8 mouse cellular contexts compared by ENCODE assay signal in genomic region chr19:4305491-4306189, GRCm38 (mm10). TPM values are rescaled to one million over a fixed set of nuclear protein-coding genes. Genes with fewer than 3 reads are reported as not detected.
DNase-seq lines count a peak whose midpoint lies in the region; ATAC-seq and TF ChIP-seq lines count a peak whose summit lies in the region.

No protein-coding gene starts in this region.

- H3K9me3 ChIP-seq in forebrain, embryonic 14.5 days (replicated peaks; ENCODE audit: control insufficient read depth, low read length) = no peaks in the 10 kb centered on the region
- H3K9me3 ChIP-seq in hindbrain, postnatal 0 days (ENCODE audit: low read length) = no peaks in the 10 kb centered on the region
- H3K9me3 ChIP-seq in liver, embryonic 16.5 days (replicated peaks; ENCODE audit: control insufficient read depth, low read length) = no peaks in the 10 kb centered on the region

- no peaks in the 10 kb centered on the region for H3K36me3 ChIP-seq in forebrain, embryonic 14.5 days (ENCODE audit: control insufficient read depth, insufficient read depth, low read length)
- no peaks in the 10 kb centered on the region for H3K36me3 ChIP-seq in hindbrain, postnatal 0 days (ENCODE audit: insufficient read depth, low read length)
- H3K36me3 ChIP-seq in liver, embryonic 16.5 days (ENCODE audit: control insufficient read depth, insufficient read depth) = no peaks in the 10 kb centered on the region

- H3K9ac ChIP-seq in forebrain, embryonic 14.5 days (ENCODE audit: low read length) = peak overlapping the region; percentile 97
- H3K9ac ChIP-seq in hindbrain, postnatal 0 days (replicated peaks; ENCODE audit: low read length) = peak overlapping the region; percentile 97
- peak overlapping the region; percentile 96 for H3K9ac ChIP-seq in liver, embryonic 16.5 days (ENCODE audit: low read depth, low read length)

- TF ChIP-seq POLR2A in olfactory bulb, adult 2 months (IDR thresholded peaks at IDR 0.05; ENCODE audit: insufficient read depth, low read depth, low read length) = no peak

- H3K27ac ChIP-seq in forebrain, embryonic 14.5 days (ENCODE audit: low read depth, low read length) = peak overlapping the region; percentile 88
- peak overlapping the region; percentile 92 for H3K27ac ChIP-seq in hindbrain, postnatal 0 days
- H3K27ac ChIP-seq in liver, embryonic 16.5 days (ENCODE audit: low read length) = peak overlapping the region; percentile 89
- peak overlapping the region; percentile 14 for H3K27ac ChIP-seq in olfactory bulb, adult 2 months (ENCODE audit: insufficient read depth, low read depth, low read length)

- peak overlapping the region; percentile 90 for H3K4me2 ChIP-seq in forebrain, embryonic 14.5 days (ENCODE audit: low read length)
- peak overlapping the region; percentile 77 for H3K4me2 ChIP-seq in hindbrain, postnatal 0 days (ENCODE audit: low read depth, low read length)
- H3K4me2 ChIP-seq in liver, embryonic 16.5 days (ENCODE audit: low read depth, low read length) = peak overlapping the region; percentile 87

- peaks cover 40% of the 10 kb centered on the region for H3K4me1 ChIP-seq in forebrain, embryonic 14.5 days (ENCODE audit: control insufficient read depth, insufficient read depth, low read length)
- H3K4me1 ChIP-seq in hindbrain, postnatal 0 days (ENCODE audit: insufficient read depth, low read length) = peaks cover 45% of the 10 kb centered on the region
- H3K4me1 ChIP-seq in liver, embryonic 16.5 days (ENCODE audit: control insufficient read depth, low read depth, low read length) = peaks cover 39% of the 10 kb centered on the region
- H3K4me1 ChIP-seq in olfactory bulb, adult 2 months (ENCODE audit: control insufficient read depth, insufficient read depth, low read length) = peaks cover 42% of the 10 kb centered on the region

- DNase-seq in urinary bladder, adult 2 months (ENCODE audit: low spot score) = peak; percentile 46
- no peak for DNase-seq in urinary bladder, postnatal 25 days (ENCODE audit: low spot score)
- peak; percentile 67 for DNase-seq in cerebellum, adult 11 months
- peak; percentile 56 for DNase-seq in forebrain, embryonic 14.5 days (ENCODE audit: low spot score)
- peak; percentile 73 for DNase-seq in hindbrain, postnatal 0 days (ENCODE audit: low spot score)

- TF ChIP-seq CTCF in hindbrain, postnatal 0 days (IDR thresholded peaks at IDR 0.05; ENCODE audit: low read depth) = no peak
- TF ChIP-seq CTCF in olfactory bulb, adult 2 months (IDR thresholded peaks at IDR 0.05; ENCODE audit: insufficient read depth, low read depth, low read length) = no peak

- peak; percentile 60 for ATAC-seq in forebrain, embryonic 14.5 days
- ATAC-seq in hindbrain, postnatal 0 days = peak; percentile 66
- ATAC-seq in liver, embryonic 16.5 days (ENCODE audit: low read depth) = peak; percentile 71
- no peak for ATAC-seq in monocyte, adult 5-6 weeks (replicated peaks; ENCODE audit: insufficient number of reproducible peaks, low FRiP score, low TSS enrichment, poor library complexity, severe bottlenecking)

- under 1% methylated on average over 43 of the region's 68 CpGs for WGBS in forebrain, embryonic 14.5 days
- WGBS in hindbrain, postnatal 0 days = under 1% methylated on average over 47 of the region's 68 CpGs
- WGBS in liver, embryonic 16.5 days (ENCODE audit: insufficient replicate concordance) = under 1% methylated on average over 51 of the region's 68 CpGs
- 4% methylated on average over 68 of the region's 68 CpGs for WGBS in olfactory bulb, adult 2 months

- H3K4me3 ChIP-seq in forebrain, embryonic 14.5 days (ENCODE audit: low read depth, low read length) = peak overlapping the region; percentile 96
- H3K4me3 ChIP-seq in hindbrain, postnatal 0 days (ENCODE audit: low read length) = peak overlapping the region; percentile 92
- H3K4me3 ChIP-seq in liver, embryonic 16.5 days (ENCODE audit: low read depth, low read length) = peak overlapping the region; percentile 92
- peak overlapping the region; percentile 94 for H3K4me3 ChIP-seq in olfactory bulb, adult 2 months (ENCODE audit: insufficient read depth, low read depth, low read length)

- no peaks in the 10 kb centered on the region for H3K27me3 ChIP-seq in forebrain, embryonic 14.5 days (replicated peaks; ENCODE audit: control insufficient read depth, insufficient read depth, low read length)
- H3K27me3 ChIP-seq in hindbrain, postnatal 0 days (ENCODE audit: insufficient read depth, low read length) = no peaks in the 10 kb centered on the region
- H3K27me3 ChIP-seq in liver, embryonic 16.5 days (ENCODE audit: control insufficient read depth, insufficient read depth, low read depth, low read length) = no peaks in the 10 kb centered on the region

RNA-seq across cellular contexts. Expression of gene Grk2, which starts 0.4 kb away (rescaled TPM):
- polyA plus RNA-seq in urinary bladder, adult 2 months (2012; rRNA removed) = 69.4 and 74.6 TPM in 2 replicates
- 17.1 and 21.0 TPM in 2 replicates for polyA plus RNA-seq in forebrain, embryonic 14.5 days (2014; fragmentation: Nextera tagmentation; extraction: Ambion mirVana)
- 138 and 142 TPM in 2 replicates for total RNA-seq in hindbrain, postnatal 0 days (2014; rRNA removed)
- polyA plus RNA-seq in hindbrain, postnatal 0 days (2015; fragmentation: Nextera tagmentation; extraction: Ambion mirVana) = 25.8 and 26.2 TPM in 2 replicates
- 7.8 and 9.5 TPM in 2 replicates for polyA plus RNA-seq in liver, embryonic 16.5 days (2015; fragmentation: Nextera tagmentation; extraction: Ambion mirVana)
- polyA plus RNA-seq in olfactory bulb, adult 2 months (2012; ENCODE audit: insufficient read depth, insufficient read length, low replicate concordance, missing spikeins) = 210 TPM in 1 of 2 replicates, not detected in the other
- 270 to 475 TPM (median 366 TPM) in 3 replicates for total RNA-seq in monocyte, adult 5-6 weeks (2017)

RNA-seq across cellular contexts. Expression of gene Ankrd13d, which starts 22.7 kb away (rescaled TPM):
- 13.6 and 18.6 TPM in 2 replicates for polyA plus RNA-seq in urinary bladder, adult 2 months (2012; rRNA removed)
- polyA plus RNA-seq in forebrain, embryonic 14.5 days (2014; fragmentation: Nextera tagmentation; extraction: Ambion mirVana) = 16.3 and 23.9 TPM in 2 replicates
- total RNA-seq in hindbrain, postnatal 0 days (2014; rRNA removed) = 97.2 and 121 TPM in 2 replicates
- 70.9 and 71.5 TPM in 2 replicates for polyA plus RNA-seq in hindbrain, postnatal 0 days (2015; fragmentation: Nextera tagmentation; extraction: Ambion mirVana)
- polyA plus RNA-seq in liver, embryonic 16.5 days (2015; fragmentation: Nextera tagmentation; extraction: Ambion mirVana) = 1.1 and 1.2 TPM in 2 replicates
- polyA plus RNA-seq in olfactory bulb, adult 2 months (2012; ENCODE audit: insufficient read depth, insufficient read length, low replicate concordance, missing spikeins) = not detected in 2 replicates
- total RNA-seq in monocyte, adult 5-6 weeks (2017) = 2.4 to 21.5 TPM (median 12.0 TPM) in 3 replicates

RNA-seq across cellular contexts. Expression of gene Ssh3, which starts 36.7 kb away (rescaled TPM):
- polyA plus RNA-seq in urinary bladder, adult 2 months (2012; rRNA removed) = 83.3 and 90.8 TPM in 2 replicates
- polyA plus RNA-seq in forebrain, embryonic 14.5 days (2014; fragmentation: Nextera tagmentation; extraction: Ambion mirVana) = 4.0 and 4.3 TPM in 2 replicates
- total RNA-seq in hindbrain, postnatal 0 days (2014; rRNA removed) = 64.6 and 69.6 TPM in 2 replicates
- 18.9 and 21.8 TPM in 2 replicates for polyA plus RNA-seq in hindbrain, postnatal 0 days (2015; fragmentation: Nextera tagmentation; extraction: Ambion mirVana)
- polyA plus RNA-seq in liver, embryonic 16.5 days (2015; fragmentation: Nextera tagmentation; extraction: Ambion mirVana) = 2.1 TPM in 2 replicates
- not detected in 2 replicates for polyA plus RNA-seq in olfactory bulb, adult 2 months (2012; ENCODE audit: insufficient read depth, insufficient read length, low replicate concordance, missing spikeins)
- total RNA-seq in monocyte, adult 5-6 weeks (2017) = 23.7 to 30.6 TPM (median 27.0 TPM) in 3 replicates

Comparison
In these comparisons a context has a peak if more than half of its experiments do, and no peak if none do; other contexts are left out.
1. H3K27ac ChIP-seq: peak in every context shown above with its lines; median percentile 92 in hindbrain, postnatal 0 days; 89 in liver, embryonic 16.5 days; 88 in forebrain, embryonic 14.5 days; 14 in olfactory bulb, adult 2 months.